Mouse (Mus musculus): ENCODE data around the gene Pstpip1. TPM values are rescaled to one million over a fixed set of nuclear protein-coding genes. Genes with fewer than 3 reads are reported as not detected.

Gene Pstpip1
- 2.6 and 4.0 TPM in 2 replicates for polyA plus RNA-seq (2015; fragmentation: Nextera tagmentation; extraction: Ambion mirVana)

DNA sequence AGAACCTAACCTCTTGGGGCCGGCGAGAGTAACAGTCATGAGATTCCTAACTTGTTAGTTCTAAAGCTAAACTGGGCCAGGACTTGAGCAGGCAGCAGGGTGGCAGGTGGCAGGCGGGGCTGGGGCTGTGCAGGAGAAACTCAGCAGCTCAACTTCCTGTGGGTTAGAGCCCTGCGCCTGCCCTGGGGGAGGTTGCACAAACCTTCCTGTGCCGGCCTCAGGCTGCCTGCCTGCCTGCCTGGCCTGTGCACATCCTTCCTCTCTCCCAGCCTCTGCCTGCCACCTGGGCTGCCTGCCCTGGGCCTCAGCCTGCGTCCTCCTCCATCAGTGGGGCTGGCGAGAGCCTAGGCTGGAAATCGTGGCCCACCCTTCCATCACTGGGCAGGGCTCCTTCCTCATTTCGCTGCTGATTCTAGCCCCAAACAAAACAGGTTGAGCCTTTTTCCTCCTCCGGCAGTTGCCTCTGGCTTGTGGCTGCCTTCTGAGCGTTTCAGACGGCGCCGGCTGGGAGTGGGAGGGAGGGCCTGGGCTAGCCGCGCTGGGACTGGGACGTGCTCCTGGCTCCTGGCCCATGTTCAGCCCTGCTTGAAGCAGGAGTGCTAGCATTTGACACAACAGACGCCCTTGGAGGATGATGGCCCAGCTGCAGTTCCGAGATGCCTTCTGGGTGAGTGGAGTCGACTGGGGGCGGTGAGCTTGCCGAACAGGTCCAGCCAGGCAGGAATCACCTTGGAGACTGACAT is at the start of gene Pstpip1:
Gene Pstpip1 (plus strand): TSS at position 185 of the 743 bp plus-strand sequence.
- peak within 1 kb of the TSS; percentile 52 for H3K9ac ChIP-seq (ENCODE audit: low read length)

DNA sequence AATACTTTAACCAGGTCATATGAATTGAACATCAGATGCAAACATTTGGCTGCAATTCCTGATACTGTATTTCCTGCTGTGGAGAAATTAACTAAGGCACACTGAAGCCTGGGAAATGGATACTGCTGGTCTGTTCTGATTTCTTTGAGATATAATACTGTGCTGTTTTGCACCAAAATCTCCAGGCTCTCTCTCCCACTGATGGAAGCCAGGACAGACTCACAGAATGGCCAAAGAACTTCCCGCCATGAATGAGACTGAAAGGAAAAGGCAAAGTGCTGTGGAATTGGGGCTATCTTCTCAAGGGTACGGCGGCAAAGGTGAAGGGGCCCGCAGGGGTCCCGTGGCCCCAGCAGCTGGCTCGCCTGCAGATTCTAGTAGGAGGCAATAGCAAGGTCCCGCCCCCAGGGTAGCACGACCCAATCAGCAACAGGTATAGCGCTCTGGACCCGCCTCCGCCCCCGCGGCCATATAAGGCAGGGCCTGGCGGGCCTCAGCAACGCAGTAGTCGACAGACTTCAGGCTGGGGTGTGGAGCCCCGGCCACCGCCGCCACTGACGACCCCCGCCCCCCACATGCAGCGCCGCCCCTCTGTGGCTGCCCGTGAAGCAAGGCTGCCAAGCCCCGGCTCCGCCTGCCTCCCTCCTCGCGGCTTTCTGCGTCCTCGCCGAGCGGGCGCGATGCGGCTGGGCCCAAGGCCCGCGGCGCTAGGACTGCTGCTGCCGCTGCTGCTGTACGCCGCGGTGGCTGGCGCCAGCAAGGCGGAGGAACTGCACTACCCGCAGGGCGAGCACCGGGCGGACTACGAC is 48.2 kb upstream of the Pstpip1 start, which contains the start of gene Rcn2:
Gene Rcn2 (plus strand): TSS at position 474 of the 809 bp plus-strand sequence.
- H3K9me3 ChIP-seq (ENCODE audit: control insufficient read depth, low read length) = no peaks in the 10 kb centered on the region
- H3K4me1 ChIP-seq (replicated peaks; ENCODE audit: control insufficient read depth, insufficient read depth, low read length) = peaks cover 11% of the 10 kb centered on the region
- peak within 1 kb of the TSS; percentile 96 for H3K27ac ChIP-seq (ENCODE audit: low read length)
- peak within 1 kb of the TSS; percentile 63 for H3K4me2 ChIP-seq (ENCODE audit: low read depth, low read length)
- peaks cover 9% of the 10 kb centered on the region for H3K36me3 ChIP-seq (ENCODE audit: control insufficient read depth, insufficient read depth, low read length)
- WGBS = under 1% methylated on average over 47 of the region's 49 CpGs
- no peaks in the 10 kb centered on the region for H3K27me3 ChIP-seq (ENCODE audit: control insufficient read depth, insufficient read depth, low read depth, low read length)
- peak within 1 kb of the TSS; percentile 72 for H3K4me3 ChIP-seq (ENCODE audit: low read length)
- peak; percentile 100 for ATAC-seq (ENCODE audit: low read depth)
- peak within 1 kb of the TSS; percentile 95 for H3K9ac ChIP-seq (ENCODE audit: low read length)

More for the DNA sequence above, at the start of gene Pstpip1:
- WGBS = 12% methylated on average over 22 of the region's 22 CpGs
- no peaks in the 10 kb centered on the region for H3K27me3 ChIP-seq (ENCODE audit: control insufficient read depth, insufficient read depth, low read depth, low read length)
- peak within 1 kb of the TSS; percentile 91 for H3K27ac ChIP-seq (ENCODE audit: low read length)
- ATAC-seq (ENCODE audit: low read depth) = peak; percentile 93
- H3K4me2 ChIP-seq (ENCODE audit: low read depth, low read length) = peak within 1 kb of the TSS; percentile 38
- H3K4me1 ChIP-seq (replicated peaks; ENCODE audit: control insufficient read depth, insufficient read depth, low read length) = peaks cover 13% of the 10 kb centered on the region
- no peaks in the 10 kb centered on the region for H3K36me3 ChIP-seq (ENCODE audit: control insufficient read depth, insufficient read depth, low read length)
- H3K9me3 ChIP-seq (ENCODE audit: control insufficient read depth, low read length) = no peaks in the 10 kb centered on the region
- H3K4me3 ChIP-seq (ENCODE audit: low read length) = peak within 1 kb of the TSS; percentile 26

DNA sequence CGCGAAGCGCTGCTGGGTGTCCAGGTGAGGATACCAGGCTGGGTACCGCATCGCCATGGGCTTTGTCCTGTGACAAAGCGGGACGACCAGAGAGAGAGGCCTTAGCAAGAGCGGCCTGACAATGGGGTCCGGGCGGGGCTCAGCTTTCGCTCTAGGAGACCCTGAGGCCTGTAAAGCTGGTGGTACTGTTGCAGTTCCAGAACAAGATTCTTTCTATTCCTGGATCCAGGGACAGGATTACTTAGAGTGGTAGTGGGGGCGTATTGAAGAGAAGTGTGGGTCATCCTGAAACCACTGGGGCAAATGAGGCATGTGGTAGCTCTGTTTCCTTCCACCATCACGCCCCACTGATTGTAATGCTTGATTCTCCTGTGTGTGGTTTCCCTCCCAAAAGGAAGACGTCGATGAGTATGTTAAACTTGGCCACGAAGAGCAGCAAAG is 47.6 kb upstream of the Pstpip1 start:
- ATAC-seq (ENCODE audit: low read depth) = peak; percentile 10; the same call in 1 of the 2 replicates
- no peaks in the 10 kb centered on the region for H3K9me3 ChIP-seq (ENCODE audit: control insufficient read depth, low read length)
- peaks cover 11% of the 10 kb centered on the region for H3K4me1 ChIP-seq (replicated peaks; ENCODE audit: control insufficient read depth, insufficient read depth, low read length)
- H3K27me3 ChIP-seq (ENCODE audit: control insufficient read depth, insufficient read depth, low read depth, low read length) = no peaks in the 10 kb centered on the region
- peak overlapping the region; percentile 72 for H3K4me3 ChIP-seq (ENCODE audit: low read length)
- H3K36me3 ChIP-seq (ENCODE audit: control insufficient read depth, insufficient read depth, low read length) = peaks cover 9% of the 10 kb centered on the region
- WGBS = under 1% methylated on average over 16 of the region's 16 CpGs
- peak overlapping the region; percentile 63 for H3K4me2 ChIP-seq (ENCODE audit: low read depth, low read length)
- H3K27ac ChIP-seq (ENCODE audit: low read length) = peak overlapping the region; percentile 96
- H3K9ac ChIP-seq (ENCODE audit: low read length) = peak overlapping the region; percentile 95

DNA sequence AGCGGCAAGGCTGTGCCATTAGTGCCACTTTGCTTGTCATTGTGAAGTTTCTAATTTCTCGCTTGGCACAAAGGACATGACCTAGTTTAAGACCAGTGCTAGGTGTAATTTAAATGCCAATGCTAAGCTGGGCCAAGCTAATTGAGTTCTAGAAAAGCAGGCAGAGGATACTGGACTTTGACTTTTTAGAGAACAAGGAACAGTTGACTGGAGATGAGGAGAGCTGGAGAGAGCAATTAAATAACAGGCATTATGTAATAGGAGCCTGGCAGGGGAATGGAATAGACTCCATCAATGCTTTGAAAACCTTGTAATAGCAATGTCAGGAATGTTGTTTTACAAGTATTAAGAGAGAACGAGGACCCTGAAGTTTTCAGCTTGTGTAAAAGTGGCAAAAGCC is 36.0 kb upstream of the Pstpip1 start:
- Histone ChIP-seq H3K4me1 (replicated peaks; ENCODE audit: control insufficient read depth, insufficient read depth, low read length) (no peaks in the 10 kb centered on the region), H3K9me3 (ENCODE audit: control insufficient read depth, low read length) (no peaks in the 10 kb centered on the region), H3K9ac (ENCODE audit: low read length) (no peak overlapping the region), H3K4me2 (ENCODE audit: low read depth, low read length) (no peak overlapping the region), H3K36me3 (ENCODE audit: control insufficient read depth, insufficient read depth, low read length) (peaks cover 26% of the 10 kb centered on the region), H3K27me3 (ENCODE audit: control insufficient read depth, insufficient read depth, low read depth, low read length) (no peaks in the 10 kb centered on the region), H3K27ac (ENCODE audit: low read length) (no peak overlapping the region), H3K4me3 (ENCODE audit: low read length) (no peak overlapping the region)
- ATAC-seq (ENCODE audit: low read depth) = no peak
- 81% methylated on average over 3 of the region's 3 CpGs for WGBS

DNA sequence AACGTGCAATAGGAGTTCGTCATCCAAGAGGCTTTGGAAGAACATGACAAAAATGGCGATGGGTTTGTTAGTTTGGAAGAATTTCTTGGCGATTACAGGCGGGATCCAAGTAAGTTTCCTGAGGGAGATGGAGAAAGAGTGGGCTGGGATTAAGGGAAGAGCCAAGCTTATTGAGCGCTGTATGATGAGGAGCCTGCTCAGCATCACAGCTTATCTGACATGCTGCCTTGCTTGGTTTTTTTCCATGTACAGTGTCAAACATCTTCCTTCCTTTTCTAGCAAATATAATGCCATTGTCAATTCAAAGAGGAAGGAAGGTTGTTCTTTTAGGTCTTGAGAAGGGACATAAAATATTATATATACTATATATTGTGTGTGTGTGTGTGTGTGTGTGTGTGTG is 33.6 kb upstream of the Pstpip1 start:
- Histone ChIP-seq H3K27ac (ENCODE audit: low read length) (no peak overlapping the region), H3K27me3 (ENCODE audit: control insufficient read depth, insufficient read depth, low read depth, low read length) (no peaks in the 10 kb centered on the region), H3K9me3 (ENCODE audit: control insufficient read depth, low read length) (no peaks in the 10 kb centered on the region), H3K36me3 (ENCODE audit: control insufficient read depth, insufficient read depth, low read length) (peaks cover 41% of the 10 kb centered on the region), H3K4me3 (ENCODE audit: low read length) (no peak overlapping the region), H3K4me2 (ENCODE audit: low read depth, low read length) (no peak overlapping the region), H3K4me1 (replicated peaks; ENCODE audit: control insufficient read depth, insufficient read depth, low read length) (no peaks in the 10 kb centered on the region), H3K9ac (ENCODE audit: low read length) (no peak overlapping the region)
- ATAC-seq (ENCODE audit: low read depth) = no peak
- WGBS = 86% methylated on average over 6 of the region's 6 CpGs

DNA sequence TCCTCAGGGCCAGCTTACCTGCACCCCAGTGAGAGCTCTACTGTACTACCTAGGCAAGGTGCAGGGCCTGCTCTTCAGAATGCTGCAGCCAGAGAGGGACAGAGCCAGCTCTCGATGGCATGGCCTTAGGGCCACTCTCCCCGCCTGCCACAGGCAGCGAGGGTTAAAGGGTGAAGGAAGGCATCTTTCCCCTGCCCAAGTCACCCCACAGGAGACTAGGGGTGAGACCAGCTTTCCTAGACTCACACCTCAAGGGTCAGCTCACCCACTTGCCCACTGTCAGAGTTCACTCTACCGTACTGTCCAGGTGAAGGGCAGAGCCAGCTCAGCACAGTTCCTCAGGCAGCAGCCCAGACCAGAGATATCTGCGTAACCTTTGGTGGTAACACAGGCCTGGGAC is 27.4 kb upstream of the Pstpip1 start:
- H3K4me3 ChIP-seq (ENCODE audit: low read length) = no peak overlapping the region
- H3K27me3 ChIP-seq (ENCODE audit: control insufficient read depth, insufficient read depth, low read depth, low read length) = no peaks in the 10 kb centered on the region
- no peaks in the 10 kb centered on the region for H3K9me3 ChIP-seq (ENCODE audit: control insufficient read depth, low read length)
- H3K4me1 ChIP-seq (replicated peaks; ENCODE audit: control insufficient read depth, insufficient read depth, low read length) = peaks cover 3% of the 10 kb centered on the region; the same call in 1 of the 2 replicates
- 89% methylated on average over 5 of the region's 5 CpGs for WGBS
- H3K36me3 ChIP-seq (ENCODE audit: control insufficient read depth, insufficient read depth, low read length) = peaks cover 32% of the 10 kb centered on the region; the same call in 1 of the 2 replicates
- no peak overlapping the region for H3K27ac ChIP-seq (ENCODE audit: low read length)
- H3K9ac ChIP-seq (ENCODE audit: low read length) = no peak overlapping the region
- ATAC-seq (ENCODE audit: low read depth) = peak; percentile 5; the same call in 1 of the 2 replicates
- H3K4me2 ChIP-seq (ENCODE audit: low read depth, low read length) = no peak overlapping the region

DNA sequence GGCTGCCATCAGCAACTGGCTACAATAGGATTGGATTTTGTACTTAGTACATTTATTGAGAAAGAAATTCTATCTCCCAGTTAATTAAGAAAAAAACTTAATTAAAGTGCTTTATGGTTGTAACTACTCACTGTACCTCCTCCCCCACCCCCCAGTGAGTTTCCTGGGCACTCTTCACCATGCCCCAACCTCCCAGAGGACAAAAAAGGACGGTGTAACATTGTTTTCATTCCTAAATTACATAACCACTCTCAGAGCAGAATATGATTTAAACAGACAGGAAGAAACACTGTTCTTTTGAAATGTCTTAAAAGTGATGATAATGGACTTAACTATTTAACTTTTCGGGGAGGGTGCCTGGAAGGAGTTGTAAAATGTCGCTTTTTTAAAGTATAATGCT is 24.8 kb upstream of the Pstpip1 start:
- H3K9ac ChIP-seq (ENCODE audit: low read length) = no peak overlapping the region
- H3K4me2 ChIP-seq (ENCODE audit: low read depth, low read length) = no peak overlapping the region
- H3K36me3 ChIP-seq (ENCODE audit: control insufficient read depth, insufficient read depth, low read length) = peaks cover 21% of the 10 kb centered on the region; the same call in 1 of the 2 replicates
- peaks cover 3% of the 10 kb centered on the region; the same call in 1 of the 2 replicates for H3K4me1 ChIP-seq (replicated peaks; ENCODE audit: control insufficient read depth, insufficient read depth, low read length)
- H3K27me3 ChIP-seq (ENCODE audit: control insufficient read depth, insufficient read depth, low read depth, low read length) = no peaks in the 10 kb centered on the region
- WGBS = 47% methylated on average over 3 of the region's 3 CpGs
- ATAC-seq (ENCODE audit: low read depth) = no peak
- H3K9me3 ChIP-seq (ENCODE audit: control insufficient read depth, low read length) = no peaks in the 10 kb centered on the region
- H3K27ac ChIP-seq (ENCODE audit: low read length) = no peak overlapping the region
- H3K4me3 ChIP-seq (ENCODE audit: low read length) = no peak overlapping the region

DNA sequence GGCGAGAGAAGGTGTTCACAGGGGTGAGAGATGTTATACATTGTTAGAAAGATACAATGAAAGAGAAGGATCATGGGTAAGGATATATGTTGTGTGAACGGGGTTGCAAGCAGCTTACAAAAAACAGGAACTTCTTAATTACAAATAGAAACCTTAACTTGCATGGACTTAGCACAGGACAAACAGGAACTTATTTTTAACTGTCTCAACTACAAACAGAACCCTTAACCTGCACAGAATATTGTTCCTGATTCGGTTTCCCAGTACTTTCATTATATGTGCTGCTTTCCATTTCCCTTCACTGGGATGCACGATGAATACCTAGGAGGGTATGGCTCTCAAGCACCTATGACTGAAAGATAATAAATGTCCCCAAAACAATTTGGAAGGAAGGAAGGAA is 21.8 kb upstream of the Pstpip1 start:
- H3K36me3 ChIP-seq (ENCODE audit: control insufficient read depth, insufficient read depth, low read length) = peaks cover 9% of the 10 kb centered on the region; the same call in 1 of the 2 replicates
- no peaks in the 10 kb centered on the region for H3K9me3 ChIP-seq (ENCODE audit: control insufficient read depth, low read length)
- no peak overlapping the region for H3K4me2 ChIP-seq (ENCODE audit: low read depth, low read length)
- WGBS = 93% methylated on average over 4 of the region's 4 CpGs
- no peak overlapping the region for H3K9ac ChIP-seq (ENCODE audit: low read length)
- peaks cover 3% of the 10 kb centered on the region; the same call in 1 of the 2 replicates for H3K4me1 ChIP-seq (replicated peaks; ENCODE audit: control insufficient read depth, insufficient read depth, low read length)
- ATAC-seq (ENCODE audit: low read depth) = no peak
- no peak overlapping the region for H3K27ac ChIP-seq (ENCODE audit: low read length)
- no peaks in the 10 kb centered on the region for H3K27me3 ChIP-seq (ENCODE audit: control insufficient read depth, insufficient read depth, low read depth, low read length)
- H3K4me3 ChIP-seq (ENCODE audit: low read length) = no peak overlapping the region

DNA sequence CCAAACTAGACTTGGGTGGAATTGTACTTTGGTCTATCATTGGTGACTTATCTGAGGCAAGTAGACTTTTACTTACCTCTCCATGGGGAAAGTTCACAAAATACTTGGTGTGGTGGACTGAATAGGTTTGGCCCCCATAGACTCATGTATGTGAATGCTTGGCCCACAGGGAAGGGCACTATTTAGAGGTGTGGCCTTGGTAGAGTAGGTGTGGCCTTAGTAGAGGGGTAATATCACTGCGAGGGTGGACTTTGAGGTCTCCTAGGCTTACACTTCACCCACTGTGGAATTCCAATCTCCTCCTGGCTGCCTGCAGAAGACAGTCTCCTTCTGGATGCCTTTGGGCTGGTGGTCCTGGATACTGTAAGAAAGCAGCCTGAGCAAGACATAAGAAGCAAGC is 21.1 kb upstream of the Pstpip1 start:
- Histone ChIP-seq H3K4me1 (replicated peaks; ENCODE audit: control insufficient read depth, insufficient read depth, low read length) (peaks cover 3% of the 10 kb centered on the region; the same call in 1 of the 2 replicates), H3K4me2 (ENCODE audit: low read depth, low read length) (no peak overlapping the region), H3K9ac (ENCODE audit: low read length) (no peak overlapping the region), H3K36me3 (ENCODE audit: control insufficient read depth, insufficient read depth, low read length) (peaks cover 9% of the 10 kb centered on the region; the same call in 1 of the 2 replicates), H3K9me3 (ENCODE audit: control insufficient read depth, low read length) (no peaks in the 10 kb centered on the region), H3K27ac (ENCODE audit: low read length) (no peak overlapping the region), H3K4me3 (ENCODE audit: low read length) (no peak overlapping the region), H3K27me3 (ENCODE audit: control insufficient read depth, insufficient read depth, low read depth, low read length) (no peaks in the 10 kb centered on the region)
- ATAC-seq (ENCODE audit: low read depth) = no peak
- WGBS = 79% methylated on average over 1 of the region's 1 CpGs
